8 mouse cellular contexts compared by ENCODE assay signal in genomic region chr7:25847722-25848443, GRCm38 (mm10). TPM values are rescaled to one million over a fixed set of nuclear protein-coding genes. Genes with fewer than 3 reads are reported as not detected.
DNase-seq lines count a peak whose midpoint lies in the region; ATAC-seq and TF ChIP-seq lines count a peak whose summit lies in the region.

No protein-coding gene starts in this region.

- H3K9me3 ChIP-seq in heart, embryonic 14.5 days (ENCODE audit: control insufficient read depth, low read length): no peaks in the 10 kb centered on the region
- H3K9me3 ChIP-seq in liver, embryonic 11.5 days (ENCODE audit: control insufficient read depth, low read length): no peaks in the 10 kb centered on the region

- H3K9ac ChIP-seq in heart, embryonic 14.5 days (ENCODE audit: low read length): peak overlapping the region; percentile 76
- H3K9ac ChIP-seq in liver, embryonic 11.5 days (ENCODE audit: low read depth, low read length): peak overlapping the region; percentile 59

- H3ac ChIP-seq in myocyte (ENCODE audit: control insufficient read depth, insufficient read length): no peak overlapping the region

- TF ChIP-seq POLR2A in bone marrow macrophage, adult 2 months (IDR thresholded peaks at IDR 0.05; ENCODE audit: borderline replicate concordance, low read depth, low read length): no peak
- no peak for TF ChIP-seq POLR2A in myocyte (IDR thresholded peaks at IDR 0.05; ENCODE audit: insufficient read length, low read depth)

- H3K4me1 ChIP-seq in bone marrow macrophage, adult 2 months (ENCODE audit: control insufficient read depth, insufficient read depth, low read length): no peaks in the 10 kb centered on the region
- H3K4me1 ChIP-seq in heart, embryonic 14.5 days (ENCODE audit: control insufficient read depth in 2 of 2, insufficient read depth in 2 of 2, low read length in 2 of 2): no peaks in the 10 kb centered on the region; a peak in 1 of 4 replicates
- no peaks in the 10 kb centered on the region for H3K4me1 ChIP-seq in liver, embryonic 11.5 days (replicated peaks; ENCODE audit: control insufficient read depth, insufficient read depth, low read length)

- TF ChIP-seq CTCF in bone marrow macrophage, adult 2 months (IDR thresholded peaks at IDR 0.05; ENCODE audit: low read depth, low read length): peak; percentile 90

- H3K27ac ChIP-seq in bone marrow macrophage, adult 2 months (ENCODE audit: insufficient read depth, low read depth, low read length): no peak overlapping the region
- H3K27ac ChIP-seq in heart, embryonic 14.5 days (replicated peaks in 1 of 2; ENCODE audit: control insufficient read depth in 1 of 2, insufficient read depth in 1 of 2, low read depth in 2 of 2, low read length in 2 of 2): no peak overlapping the region
- no peak overlapping the region for H3K27ac ChIP-seq in liver, embryonic 11.5 days (ENCODE audit: low read depth, low read length)

- no peaks in the 10 kb centered on the region for H3K79me2 ChIP-seq in myocyte (ENCODE audit: control insufficient read depth, insufficient read depth)

- H3K4me3 ChIP-seq in bone marrow macrophage, adult 2 months (ENCODE audit: insufficient read depth, low read length): peak overlapping the region; percentile 38
- peak overlapping the region; percentile 47 to 57 for H3K4me3 ChIP-seq in heart, embryonic 14.5 days (ENCODE audit: control insufficient read depth in 1 of 2, insufficient read depth in 1 of 2, low read depth in 1 of 2, low read length in 2 of 2)
- H3K4me3 ChIP-seq in liver, embryonic 11.5 days (ENCODE audit: low read depth, low read length): peak overlapping the region; percentile 47
- no peak overlapping the region for H3K4me3 ChIP-seq in myocyte

- H3K4me2 ChIP-seq in heart, embryonic 14.5 days (ENCODE audit: low read length): peak overlapping the region; percentile 75
- H3K4me2 ChIP-seq in liver, embryonic 11.5 days: peak overlapping the region; percentile 65
- H3K4me2 ChIP-seq in myocyte (ENCODE audit: low read depth): peak overlapping the region; percentile 61

- H3K27me3 ChIP-seq in heart, embryonic 14.5 days (ENCODE audit: control insufficient read depth, insufficient read depth, low read length): no peaks in the 10 kb centered on the region
- H3K27me3 ChIP-seq in liver, embryonic 11.5 days (replicated peaks; ENCODE audit: control insufficient read depth, insufficient read depth, low read length): no peaks in the 10 kb centered on the region
- H3K27me3 ChIP-seq in myocyte (ENCODE audit: control insufficient read depth, insufficient read depth, insufficient read length): no peaks in the 10 kb centered on the region

- WGBS in heart, embryonic 14.5 days: 10% methylated on average over 13 of the region's 13 CpGs
- 10% methylated on average over 13 of the region's 13 CpGs for WGBS in liver, embryonic 11.5 days

- peak; percentile 89 to 90 for DNase-seq in B cell, adult 2 months
- peak; percentile 73 for DNase-seq in fibroblast of lung, adult 2 months (ENCODE audit: low read depth)
- DNase-seq in kidney, postnatal 10 days: peak; percentile 95
- DNase-seq in liver, embryonic 11.5 days (ENCODE audit: low spot score): peak; percentile 86
- DNase-seq in spleen, postnatal 4 days (ENCODE audit: low spot score in 2 of 2): peak; percentile 68 to 88

- ATAC-seq in heart, embryonic 14.5 days (ENCODE audit: insufficient number of reproducible peaks, insufficient read depth, low FRiP score, low read depth): no peak
- peak; percentile 76 for ATAC-seq in liver, embryonic 11.5 days (replicated peaks; ENCODE audit: low FRiP score)

- no peaks in the 10 kb centered on the region for H3K36me3 ChIP-seq in heart, embryonic 14.5 days (ENCODE audit: control insufficient read depth, insufficient read depth, low read length)
- no peaks in the 10 kb centered on the region for H3K36me3 ChIP-seq in liver, embryonic 11.5 days (ENCODE audit: control insufficient read depth, insufficient read depth, low read length)
- no peaks in the 10 kb centered on the region for H3K36me3 ChIP-seq in myocyte (ENCODE audit: control insufficient read depth, insufficient read depth)

TF ChIP-seq in myocyte, 11 proteins besides CTCF, POLR2A, EP300 and RAD21:
- no peak for TF ChIP-seq USF1 (IDR thresholded peaks at IDR 0.05; ENCODE audit: low read depth)
- TF ChIP-seq REST (IDR thresholded peaks at IDR 0.05; ENCODE audit: insufficient read depth, insufficient read length): no peak
- no peak for TF ChIP-seq POLR2AphosphoS2 (IDR thresholded peaks at IDR 0.05; ENCODE audit: insufficient read length, low read depth)
- no peak for TF ChIP-seq E2F4 (IDR thresholded peaks at IDR 0.05; ENCODE audit: insufficient read depth)
- no peak for TF ChIP-seq TCF3 (IDR thresholded peaks at IDR 0.05; ENCODE audit: insufficient read length, low read depth)
- TF ChIP-seq TCF12 (IDR thresholded peaks at IDR 0.05; ENCODE audit: insufficient read depth, poor library complexity, severe bottlenecking): no peak
- no peak for TF ChIP-seq MYOG (IDR thresholded peaks at IDR 0.05; ENCODE audit: control insufficient read depth in 1 of 3, insufficient read depth in 1 of 3, insufficient read length in 2 of 3, low read depth in 2 of 3)
- TF ChIP-seq MAX (IDR thresholded peaks at IDR 0.05; ENCODE audit: low read depth): no peak
- no peak for TF ChIP-seq MYOD1 (IDR thresholded peaks at IDR 0.05; ENCODE audit: control insufficient read depth in 1 of 3, insufficient read length in 2 of 3, low read depth in 2 of 3)
- TF ChIP-seq SRF (IDR thresholded peaks at IDR 0.05; ENCODE audit: control insufficient read depth, insufficient read length, low read depth): no peak
- TF ChIP-seq CEBPB (IDR thresholded peaks at IDR 0.05; ENCODE audit: insufficient read depth, poor library complexity, severe bottlenecking): no peak

RNA-seq across cellular contexts. Expression of gene Cyp2s1, which starts 31.2 kb away (rescaled TPM):
- 0.34 TPM in 1 of 2 replicates, not detected in the other for polyA plus RNA-seq in bone marrow macrophage, adult 2 months (2012; ENCODE audit: insufficient read depth, insufficient read length, missing spikeins)
- 3.0 and 3.1 TPM in 2 replicates for polyA plus RNA-seq in heart, embryonic 14.5 days (2014; fragmentation: Nextera tagmentation; extraction: Ambion mirVana)
- 1.4 and 2.6 TPM in 2 replicates for polyA plus RNA-seq in liver, embryonic 11.5 days (2014; fragmentation: Nextera tagmentation; extraction: Ambion mirVana)
- polyA plus RNA-seq in myocyte (2012; fragmentation: generic; extraction: Trizol): 0.05 TPM

RNA-seq across cellular contexts. Expression of gene Cyp2b10, which starts 49.5 kb away (rescaled TPM):
- polyA plus RNA-seq in bone marrow macrophage, adult 2 months (2012; ENCODE audit: insufficient read depth, insufficient read length, missing spikeins): not detected in 2 replicates
- polyA plus RNA-seq in heart, embryonic 14.5 days (2014; fragmentation: Nextera tagmentation; extraction: Ambion mirVana): not detected in 2 replicates
- not detected in 2 replicates for polyA plus RNA-seq in liver, embryonic 11.5 days (2014; fragmentation: Nextera tagmentation; extraction: Ambion mirVana)
- 0.02 TPM for polyA plus RNA-seq in myocyte (2012; fragmentation: generic; extraction: Trizol)

RNA-seq across cellular contexts. Expression of gene Axl, which starts 59.4 kb away (rescaled TPM):
- polyA plus RNA-seq in bone marrow macrophage, adult 2 months (2012; ENCODE audit: insufficient read depth, insufficient read length, missing spikeins): 55.6 and 63.1 TPM in 2 replicates
- polyA plus RNA-seq in heart, embryonic 14.5 days (2014; fragmentation: Nextera tagmentation; extraction: Ambion mirVana): 38.9 and 42.1 TPM in 2 replicates
- 34.2 and 35.4 TPM in 2 replicates for polyA plus RNA-seq in liver, embryonic 11.5 days (2014; fragmentation: Nextera tagmentation; extraction: Ambion mirVana)
- 112 TPM for polyA plus RNA-seq in myocyte (2012; fragmentation: generic; extraction: Trizol)
